Mouse (Mus musculus) C2C12 (cell line): ENCODE data around the gene Gfra1. TPM values are rescaled to one million over a fixed set of nuclear protein-coding genes. Genes with fewer than 3 reads are reported as not detected.
A peak's percentile ranks its signal among the peaks of the same experiment; 100 is the strongest.

Source experiments
- H3K27me3 ChIP-seq: one replicate; pipeline ENCODE4 v1.6.1; 2011; ENCODE audit not compliant: control insufficient read depth, insufficient read depth, insufficient read length
- H3K36me3 ChIP-seq: one replicate; pipeline ENCODE4 v1.6.1; 2011; ENCODE audit not compliant: control insufficient read depth, insufficient read depth
- H3K4me3 ChIP-seq: one replicate; pipeline ENCODE4 v1.5.1; 2011; ENCODE audit warnings: mild to moderate bottlenecking, control low read depth; ENCODE audit not compliant: poor library complexity, insufficient read depth, severe bottlenecking
- H3K79me2 ChIP-seq: one replicate; pipeline ENCODE4 v1.6.1; 2011; ENCODE audit not compliant: control insufficient read depth, insufficient read depth
- H3K79me3 ChIP-seq: one replicate; pipeline ENCODE4 v1.6.1; 2011; ENCODE audit warnings: low read depth, control low read depth
- H3ac ChIP-seq: one replicate; pipeline ENCODE3; 2011; ENCODE audit warnings: low read depth; ENCODE audit not compliant: control insufficient read depth, insufficient read length
- CEBPB ChIP-seq: IDR thresholded peaks from one replicate; pipeline ENCODE4 v1.6.1; 2011; ENCODE audit warnings: low read depth, mild to moderate bottlenecking, control low read depth, moderate library complexity
- CTCF ChIP-seq: IDR thresholded peaks from one replicate; pipeline ENCODE4 v1.5.1; 2011; ENCODE audit not compliant: control insufficient read depth, insufficient read depth, insufficient read length
- FOSL1 ChIP-seq: IDR thresholded peaks from one replicate; pipeline ENCODE4 v1.8.0; 2011; ENCODE audit warnings: mild to moderate bottlenecking, low read length; ENCODE audit not compliant: poor library complexity, insufficient read depth, severe bottlenecking
- MAX ChIP-seq: IDR thresholded peaks from one replicate; pipeline ENCODE4 v1.6.1; 2011; ENCODE audit warnings: mild to moderate bottlenecking, control low read depth
- MYOD1 ChIP-seq: IDR thresholded peaks from one replicate; pipeline ENCODE4 v1.6.1; 2011; ENCODE audit warnings: low read depth; ENCODE audit not compliant: control insufficient read depth, insufficient read length
- MYOG ChIP-seq: IDR thresholded peaks from one replicate; pipeline ENCODE4 v1.6.1; 2011; ENCODE audit not compliant: control insufficient read depth, insufficient read length; ENCODE audit errors: extremely low read depth
- USF1 ChIP-seq: IDR thresholded peaks from one replicate; pipeline ENCODE4 v1.6.1; 2011; ENCODE audit warnings: low read depth, mild to moderate bottlenecking, control low read depth, moderate library complexity
- polyA plus RNA-seq: library from polyadenylated mRNA; unstranded; fragments of >200 nt; fragmentation: generic; extraction: Trizol; gene quantifications from one replicate; pipeline ENCODE4 v1.2.1, GENCODE M21; 2012; ENCODE audit warnings: missing spikeins

Gfra1 gene
- polyA plus RNA-seq, 1 experiment, result 16.8 TPM

- H3K4me3 ChIP-seq, result no peak overlapping the region
- no peak overlapping the region for H3ac ChIP-seq
- no peaks in the 10 kb centered on the region for H3K36me3 ChIP-seq
- no peaks in the 10 kb centered on the region for H3K79me2 ChIP-seq
- no peaks in the 10 kb centered on the region for H3K79me3 ChIP-seq
- H3K27me3 ChIP-seq, result no peaks in the 10 kb centered on the region
- TF ChIP-seq USF1 (no peak), MYOD1 (no peak), CEBPB (no peak), MAX (no peak)
These were observed 158.9 kb downstream of the Gfra1 start for GRCm38 (mm10) chr19:58296842-58297190.

- Histone ChIP-seq H3K4me3 (no peak overlapping the region), H3K36me3 (no peaks in the 10 kb centered on the region), H3ac (no peak overlapping the region), H3K27me3 (no peaks in the 10 kb centered on the region), H3K79me3 (no peaks in the 10 kb centered on the region), H3K79me2 (no peaks in the 10 kb centered on the region)
- TF ChIP-seq FOSL1, result no peak
- no peak for TF ChIP-seq CTCF
These were observed 159.5 kb downstream of the Gfra1 start for GRCm38 (mm10) chr19:58295986-58296841.

- H3K79me3 ChIP-seq, result no peaks in the 10 kb centered on the region
- H3K27me3 ChIP-seq, result no peaks in the 10 kb centered on the region
- no peaks in the 10 kb centered on the region for H3K79me2 ChIP-seq
- no peaks in the 10 kb centered on the region for H3K36me3 ChIP-seq
- TF ChIP-seq MYOD1 (peak; percentile 96), FOSL1 (no peak)
- no peak overlapping the region for H3ac ChIP-seq
- no peak overlapping the region for H3K4me3 ChIP-seq
These were observed 167.6 kb downstream of the Gfra1 start for GRCm38 (mm10) chr19:58288145-58288544.

GRCm38 (mm10) chr19:58275281-58275680 is 180.4 kb downstream of the Gfra1 start:
- H3K79me3 ChIP-seq, result no peaks in the 10 kb centered on the region
- H3ac ChIP-seq, result no peak overlapping the region
- TF ChIP-seq MYOD1, result peak; percentile 2
- no peak for TF ChIP-seq MAX
- TF ChIP-seq FOSL1, result peak; percentile 13
- no peaks in the 10 kb centered on the region for H3K27me3 ChIP-seq
- H3K79me2 ChIP-seq, result no peaks in the 10 kb centered on the region
- H3K4me3 ChIP-seq, result no peak overlapping the region
- no peaks in the 10 kb centered on the region for H3K36me3 ChIP-seq

- Histone ChIP-seq H3K27me3 (no peaks in the 10 kb centered on the region), H3K36me3 (no peaks in the 10 kb centered on the region), H3K79me2 (no peaks in the 10 kb centered on the region), H3K4me3 (no peak overlapping the region), H3K79me3 (no peaks in the 10 kb centered on the region), H3ac (no peak overlapping the region)
- no peak for TF ChIP-seq USF1
- TF ChIP-seq MAX, result no peak
- no peak for TF ChIP-seq MYOG
- TF ChIP-seq CTCF, result no peak
- TF ChIP-seq FOSL1, result no peak
- no peak for TF ChIP-seq CEBPB
- no peak for TF ChIP-seq MYOD1
These were observed 183.9 kb downstream of the Gfra1 start for GRCm38 (mm10) chr19:58271815-58272214.

- Histone ChIP-seq H3K79me2 (no peaks in the 10 kb centered on the region), H3K27me3 (no peaks in the 10 kb centered on the region)
- TF ChIP-seq CEBPB, result no peak
These were observed 184.9 kb downstream of the Gfra1 start for GRCm38 (mm10) chr19:58270778-58271177.

GRCm38 (mm10) chr19:58268476-58268875 is 187.2 kb downstream of the Gfra1 start:
- Histone ChIP-seq H3K27me3 (no peaks in the 10 kb centered on the region), H3K36me3 (no peaks in the 10 kb centered on the region), H3K4me3 (no peak overlapping the region), H3K79me3 (no peaks in the 10 kb centered on the region), H3ac (no peak overlapping the region), H3K79me2 (no peaks in the 10 kb centered on the region)
- TF ChIP-seq CTCF (no peak), MYOD1 (no peak), CEBPB (no peak), MAX (no peak), MYOG (no peak), USF1 (no peak), FOSL1 (no peak)

More at GRCm38 (mm10) chr19:58270778-58271177, 184.9 kb downstream of the Gfra1 start:
- H3K4me3 ChIP-seq, result no peak overlapping the region
- H3ac ChIP-seq, result no peak overlapping the region
- no peaks in the 10 kb centered on the region for H3K36me3 ChIP-seq
- no peaks in the 10 kb centered on the region for H3K79me3 ChIP-seq
